Mouse (Mus musculus) midbrain, postnatal 0 days (tissue): Measurements from ENCODE around the gene Btbd35f8. TPM values are rescaled to one million over a fixed set of nuclear protein-coding genes. Genes with fewer than 3 reads are reported as not detected.
"Not testable (repeated sequence)": the region's sequence is repeated elsewhere in the genome, so short reads cannot be mapped to it uniquely, and the experiment has no call there.

Experiments
- ATAC-seq: fragments of 200-750 bp; cut with Nextera tagmentation; 2 replicates; pipeline ENCODE4 v1.8.0; 2017; ENCODE audit warnings: moderate number of reproducible peaks, mild to moderate bottlenecking, moderate TSS enrichment, moderate library complexity; ENCODE audit not compliant: low FRiP score
- DNase-seq: peaks from one replicate; pipeline ENCODE4 v3.0.0-alpha.2; 2015; ENCODE audit warnings: low spot score
- H3K27ac ChIP-seq: fragments of 300-500 bp; sonication (generic); 2 replicates; pipeline ENCODE4 v1.5.1; 2014; ENCODE audit warnings: low read depth, mild to moderate bottlenecking, low read length, mixed read lengths
- H3K27me3 ChIP-seq: fragments of 300-500 bp; sonication (generic); 2 replicates; pipeline ENCODE4 v1.6.1; 2014; ENCODE audit warnings: low read length, control low read depth, mixed read lengths; ENCODE audit not compliant: insufficient read depth
- H3K36me3 ChIP-seq: fragments of 300-500 bp; sonication (generic); 2 replicates; pipeline ENCODE4 v1.6.1; 2014; ENCODE audit warnings: low read length, control low read depth, mixed read lengths; ENCODE audit not compliant: insufficient read depth
- H3K4me1 ChIP-seq: fragments of 300-500 bp; sonication (generic); 2 replicates; pipeline ENCODE4 v1.6.1; 2014; ENCODE audit warnings: mild to moderate bottlenecking, control low read depth, antibody characterized with exemption, low read length, mixed read lengths; ENCODE audit not compliant: insufficient read depth
- H3K4me2 ChIP-seq: fragments of 300-500 bp; sonication (generic); 2 replicates; pipeline ENCODE4 v1.6.1; 2014; ENCODE audit warnings: low read depth, mild to moderate bottlenecking, low read length, mixed read lengths; ENCODE audit not compliant: poor library complexity, severe bottlenecking
- H3K4me3 ChIP-seq: fragments of 300-500 bp; sonication (generic); 2 replicates; pipeline ENCODE4 v1.5.1; 2014; ENCODE audit warnings: low read depth, mild to moderate bottlenecking, low read length, moderate library complexity
- H3K9ac ChIP-seq: fragments of 300-500 bp; sonication (generic); replicated peaks from 2 replicates; pipeline ENCODE4 v1.6.1; 2014; ENCODE audit warnings: mild to moderate bottlenecking, low read length, moderate library complexity, mixed read lengths; ENCODE audit not compliant: poor library complexity, severe bottlenecking
- H3K9me3 ChIP-seq: fragments of 300-500 bp; sonication (generic); 2 replicates; pipeline ENCODE4 v1.6.1; 2016; ENCODE audit warnings: low read length, control low read depth
- WGBS: fragments of 180-500 bp; shearing (Covaris S2); extraction: QIAGEN DNeasy Blood & Tissue Kit; methylation state at CpG from one replicate; pipeline ENCODE4 v1.1.7; 2014; 5-methylcytosine and 5-hydroxymethylcytosine counted together
- polyA plus RNA-seq: library from polyadenylated mRNA; unstranded; fragments of >200 nt; fragmentation: Nextera tagmentation; extraction: Ambion mirVana; gene quantifications from 2 replicates; pipeline ENCODE4 v1.2.1, GENCODE M21; 2015
- total RNA-seq: library from RNA; depleted of rRNA; stranded (reverse); fragments of >200 nt; gene quantifications from 2 replicates; pipeline ENCODE4 v1.2.3, GENCODE M21; 2014; rRNA removed

The Btbd35f8 gene
- total RNA-seq = not detected in 2 replicates
- not detected in 2 replicates for polyA plus RNA-seq

GRCm38 (mm10) chrX:34450224-34450623 is at the start of gene Btbd35f8:
Btbd35f8 (plus strand) TSS chrX:34450524.
- H3K4me1 ChIP-seq, H3K36me3 ChIP-seq, H3K4me2 ChIP-seq, H3K9me3 ChIP-seq, H3K27me3 ChIP-seq, DNase-seq, H3K4me3 ChIP-seq, H3K27ac ChIP-seq, ATAC-seq, H3K9ac ChIP-seq: not testable (repeated sequence)
- WGBS = no CpG with 5 or more reads among the region's 3 CpGs

Other genes starting within 250 kb of the Btbd35f8 start
- gene Spin2g, start 211.8 kb upstream of the Btbd35f8 start, total RNA-seq = not detected in 2 replicates
- gene Spin2g, start 211.8 kb upstream of the Btbd35f8 start, polyA plus RNA-seq = not detected in 2 replicates